Mouse (Mus musculus) liver, embryonic 14.5 days (tissue): Measurements from ENCODE around the gene Ankrd12.

Experiments used
- CTCF ChIP-seq: IDR thresholded peaks from 2 replicates; pipeline ENCODE4 v1.5.1; 2016; ENCODE audit warnings: antibody characterized with exemption, low read depth, control low read depth
- EP300 ChIP-seq: IDR thresholded peaks from 2 replicates; pipeline ENCODE4 v1.6.1; 2016; ENCODE audit warnings: antibody characterized with exemption, low read depth

DNA sequence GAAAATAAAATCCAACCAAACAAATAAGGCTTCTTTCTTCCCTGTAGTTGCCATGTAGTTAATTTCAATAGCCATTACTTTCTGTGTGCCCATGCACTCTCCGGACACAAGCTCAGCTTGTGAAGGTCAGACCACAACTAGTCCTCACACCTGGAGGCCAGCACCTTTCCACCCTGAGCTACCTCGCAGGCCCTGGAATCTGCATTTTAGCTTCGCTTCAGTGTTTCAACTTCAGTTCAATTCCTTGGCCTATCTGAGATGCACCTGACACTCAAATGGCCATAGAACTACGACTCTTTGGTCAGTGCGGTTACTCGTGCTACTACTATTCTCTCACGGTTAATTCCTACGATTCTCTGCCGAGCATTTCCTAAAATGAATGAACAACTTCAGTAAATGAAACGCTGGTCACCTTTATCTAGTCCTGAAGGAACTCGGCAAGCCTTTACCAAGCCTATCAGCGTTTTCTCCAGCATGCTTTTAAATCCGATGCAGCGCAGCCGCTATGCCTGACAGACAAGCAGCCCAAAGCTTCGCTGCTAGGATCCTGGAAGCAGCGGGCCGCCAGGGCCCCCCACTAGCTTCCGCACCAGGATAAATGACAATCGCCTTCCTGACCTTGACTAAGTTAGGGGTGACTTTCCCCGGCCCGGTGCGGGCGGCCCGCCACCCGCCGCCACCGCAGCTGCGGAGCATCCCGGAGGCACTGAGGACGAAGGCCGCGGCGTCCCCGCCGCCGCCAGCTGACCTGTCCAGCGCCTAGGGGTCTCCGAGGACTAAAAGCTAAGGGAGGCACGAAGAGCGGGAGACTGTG, 23.9 kb upstream of the Ankrd12 start:
- no peak for TF ChIP-seq CTCF
- no peak for TF ChIP-seq EP300
